Mouse (Mus musculus) embryonic facial prominence, embryonic 15.5 days (tissue): ENCODE measurements around the gene Fbxl3. TPM values are rescaled to one million over a fixed set of nuclear protein-coding genes. Genes with fewer than 3 reads are reported as not detected.

Experiments used
- ATAC-seq: fragments of 200-750 bp; cut with Nextera tagmentation; 2 replicates; pipeline ENCODE4 v1.8.0; 2017; ENCODE audit warnings: low read depth, moderate TSS enrichment; ENCODE audit not compliant: insufficient number of reproducible peaks, low FRiP score, low TSS enrichment
- H3K27ac ChIP-seq: fragments of 300-500 bp; sonication (generic); replicated peaks from 2 replicates; pipeline ENCODE4 v1.5.1; 2015; ENCODE audit warnings: mild to moderate bottlenecking, inconsistent platforms
- H3K27me3 ChIP-seq: fragments of 300-500 bp; sonication (generic); 2 replicates; pipeline ENCODE4 v1.6.1; 2015; ENCODE audit warnings: inconsistent platforms
- H3K36me3 ChIP-seq: fragments of 300-500 bp; sonication (generic); 2 replicates; pipeline ENCODE4 v1.6.1; 2015; ENCODE audit warnings: mild to moderate bottlenecking, inconsistent platforms
- H3K4me1 ChIP-seq: fragments of 300-500 bp; sonication (generic); 2 replicates; pipeline ENCODE4 v1.6.1; 2015; ENCODE audit warnings: inconsistent platforms
- H3K4me2 ChIP-seq: fragments of 300-500 bp; sonication (generic); replicated peaks from 2 replicates; pipeline ENCODE4 v1.6.1; 2015; ENCODE audit warnings: mild to moderate bottlenecking, inconsistent platforms
- H3K4me3 ChIP-seq: fragments of 300-500 bp; sonication (generic); replicated peaks from 2 replicates; pipeline ENCODE4 v1.5.1; 2015; ENCODE audit warnings: mild to moderate bottlenecking, inconsistent platforms
- H3K9ac ChIP-seq: fragments of 300-500 bp; sonication (generic); 2 replicates; pipeline ENCODE4 v1.6.1; 2015; ENCODE audit warnings: inconsistent platforms
- H3K9me3 ChIP-seq: fragments of 300-500 bp; sonication (generic); replicated peaks from 2 replicates; pipeline ENCODE4 v1.6.1; 2016; ENCODE audit warnings: inconsistent platforms
- WGBS: fragments of 180-500 bp; shearing (Covaris S2); methylation state at CpG from one replicate; pipeline ENCODE4 v1.1.7; 2015; 5-methylcytosine and 5-hydroxymethylcytosine counted together
- polyA plus RNA-seq: library from polyadenylated mRNA; unstranded; fragments of >200 nt; fragmentation: Nextera tagmentation; extraction: Ambion mirVana; gene quantifications from 2 replicates; pipeline ENCODE4 v1.2.1, GENCODE M21; 2015

Gene Fbxl3
- polyA plus RNA-seq, 1 experiment from 2014 or later = 25.2 TPM

DNA sequence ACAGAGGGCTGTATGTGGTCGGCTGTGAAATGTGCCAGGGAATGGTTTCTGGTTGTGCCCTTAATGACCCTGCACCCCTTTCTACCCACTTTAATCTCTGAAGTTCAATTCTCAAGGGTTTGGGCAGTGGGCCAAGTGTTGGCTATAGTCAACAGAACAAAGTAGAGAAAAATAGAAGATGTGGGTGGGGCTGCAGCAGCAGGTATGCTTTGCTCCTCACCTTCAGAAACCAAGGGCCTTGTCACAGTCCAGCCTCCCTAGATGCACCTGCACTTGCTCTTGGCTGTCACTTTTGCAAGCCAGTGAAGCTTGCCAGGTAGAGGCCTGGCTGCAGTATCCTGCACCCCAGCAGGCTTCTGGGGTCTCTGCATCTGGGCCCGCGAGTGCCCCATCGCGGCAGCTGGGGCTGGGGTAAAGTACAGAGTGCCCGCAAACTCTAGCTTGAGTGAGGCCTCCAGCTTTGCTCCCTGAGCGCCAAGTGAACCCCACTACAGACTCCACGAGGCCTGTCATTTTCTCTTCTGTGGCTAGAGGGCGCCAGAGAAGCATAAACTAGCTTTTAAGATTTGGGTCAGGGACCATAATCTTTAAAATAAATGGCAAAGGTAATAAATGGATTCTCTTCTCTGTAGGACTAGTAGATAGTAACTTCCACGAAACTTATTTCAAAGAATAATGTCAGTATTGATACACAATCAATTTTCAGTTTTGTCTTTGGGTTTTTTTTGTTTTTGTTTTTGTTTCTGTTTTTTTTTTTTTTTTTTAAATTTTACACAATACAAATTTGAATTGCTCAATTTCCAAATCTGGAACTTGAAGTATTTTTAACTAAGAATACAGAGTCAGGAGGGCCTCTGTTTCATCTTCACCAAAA lies 33.8 kb downstream of the Fbxl3 start:
- no peak for ATAC-seq
- H3K4me3 ChIP-seq = no peak overlapping the region
- H3K4me2 ChIP-seq = no peak overlapping the region

GRCm38 (mm10) chr14:103059495-103059894 lies 39.9 kb downstream of the Fbxl3 start:
- no peak overlapping the region for H3K4me3 ChIP-seq
- no peak overlapping the region for H3K27ac ChIP-seq
- 81% methylated on average over 10 of the region's 10 CpGs for WGBS
- H3K36me3 ChIP-seq = no peaks in the 10 kb centered on the region
- H3K9me3 ChIP-seq = no peaks in the 10 kb centered on the region
- no peak for ATAC-seq
- H3K27me3 ChIP-seq = no peaks in the 10 kb centered on the region
- H3K4me1 ChIP-seq = no peaks in the 10 kb centered on the region
- H3K9ac ChIP-seq = no peak overlapping the region
- no peak overlapping the region for H3K4me2 ChIP-seq

More for the DNA sequence above, 33.8 kb downstream of the Fbxl3 start:
- Histone ChIP-seq H3K36me3 (no peaks in the 10 kb centered on the region), H3K9ac (no peak overlapping the region), H3K27ac (no peak overlapping the region), H3K27me3 (no peaks in the 10 kb centered on the region), H3K9me3 (no peaks in the 10 kb centered on the region), H3K4me1 (peaks cover 5% of the 10 kb centered on the region)
- 14% methylated on average over 10 of the region's 10 CpGs for WGBS

DNA sequence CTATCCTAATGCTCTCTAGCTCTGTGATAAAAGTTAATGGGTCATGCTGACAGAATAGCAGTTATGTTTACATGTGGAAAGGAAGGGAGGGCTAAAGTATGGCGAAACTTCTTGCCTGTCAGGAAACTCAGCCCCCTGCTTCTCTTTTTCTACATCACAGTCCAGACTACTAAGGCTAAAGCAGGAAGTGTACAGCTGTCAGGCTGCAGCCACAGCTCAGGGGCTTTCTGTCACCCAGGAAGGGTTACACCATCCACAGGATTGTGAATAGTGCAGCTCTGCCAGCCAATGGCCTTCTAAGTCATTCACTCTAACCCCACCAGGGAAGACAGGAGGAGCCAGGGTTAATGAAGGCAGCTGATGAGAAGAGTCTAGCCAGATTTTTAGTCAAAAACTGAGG lies 40.4 kb downstream of the Fbxl3 start:
- H3K9ac ChIP-seq = no peak overlapping the region
- H3K27ac ChIP-seq = no peak overlapping the region
- H3K4me1 ChIP-seq = no peaks in the 10 kb centered on the region
- H3K27me3 ChIP-seq = no peaks in the 10 kb centered on the region
- H3K4me3 ChIP-seq = no peak overlapping the region
- H3K4me2 ChIP-seq = no peak overlapping the region
- no peak for ATAC-seq
- WGBS = 56% methylated on average over 1 of the region's 1 CpGs
- H3K36me3 ChIP-seq = no peaks in the 10 kb centered on the region
- no peaks in the 10 kb centered on the region for H3K9me3 ChIP-seq

DNA sequence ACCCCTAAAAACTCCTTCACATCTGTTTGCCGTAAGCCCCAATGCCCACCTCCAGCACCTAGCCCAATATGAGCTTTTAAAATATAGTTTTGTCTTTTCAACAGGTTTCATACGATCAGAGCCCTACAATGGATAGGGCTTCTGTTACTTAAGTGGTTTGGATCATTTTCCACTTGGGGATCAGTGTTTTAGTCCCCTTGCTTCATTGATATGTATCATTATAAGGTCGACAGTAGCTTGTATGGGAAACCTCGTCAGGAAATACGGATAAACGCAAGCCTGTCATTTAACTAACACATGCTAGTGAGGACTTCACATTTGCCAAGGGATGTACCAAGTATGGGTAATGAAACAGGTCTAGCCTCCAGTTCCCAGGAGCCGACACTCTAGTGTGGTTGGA lies 42.8 kb downstream of the Fbxl3 start:
- H3K36me3 ChIP-seq = no peaks in the 10 kb centered on the region
- H3K27me3 ChIP-seq = no peaks in the 10 kb centered on the region
- H3K9ac ChIP-seq = no peak overlapping the region
- ATAC-seq = no peak
- no peaks in the 10 kb centered on the region for H3K9me3 ChIP-seq
- no peak overlapping the region for H3K27ac ChIP-seq
- no peak overlapping the region for H3K4me3 ChIP-seq
- H3K4me1 ChIP-seq = no peaks in the 10 kb centered on the region
- no peak overlapping the region for H3K4me2 ChIP-seq
- 84% methylated on average over 7 of the region's 7 CpGs for WGBS

GRCm38 (mm10) chr14:103054731-103055130 lies 44.6 kb downstream of the Fbxl3 start:
- Histone ChIP-seq H3K4me2 (no peak overlapping the region), H3K27me3 (no peaks in the 10 kb centered on the region), H3K4me3 (no peak overlapping the region), H3K9me3 (no peaks in the 10 kb centered on the region), H3K27ac (no peak overlapping the region), H3K9ac (no peak overlapping the region), H3K36me3 (no peaks in the 10 kb centered on the region), H3K4me1 (no peaks in the 10 kb centered on the region)
- ATAC-seq = no peak
- WGBS = 78% methylated on average over 13 of the region's 13 CpGs

GRCm38 (mm10) chr14:103051159-103051769 lies 48.1 kb downstream of the Fbxl3 start:
- H3K36me3 ChIP-seq = no peaks in the 10 kb centered on the region
- H3K9me3 ChIP-seq = no peaks in the 10 kb centered on the region
- no peaks in the 10 kb centered on the region for H3K4me1 ChIP-seq
- no peaks in the 10 kb centered on the region for H3K27me3 ChIP-seq
- ATAC-seq = peak; percentile 81
- H3K4me3 ChIP-seq = no peak overlapping the region
- H3K9ac ChIP-seq = no peak overlapping the region
- no peak overlapping the region for H3K27ac ChIP-seq
- no peak overlapping the region for H3K4me2 ChIP-seq
- 25% methylated on average over 8 of the region's 8 CpGs for WGBS

- Histone ChIP-seq H3K9ac (no peak overlapping the region), H3K36me3 (no peaks in the 10 kb centered on the region), H3K4me2 (no peak overlapping the region), H3K4me1 (no peaks in the 10 kb centered on the region), H3K4me3 (no peak overlapping the region), H3K9me3 (no peaks in the 10 kb centered on the region), H3K27ac (no peak overlapping the region), H3K27me3 (no peaks in the 10 kb centered on the region)
- 80% methylated on average over 11 of the region's 11 CpGs for WGBS
- no peak for ATAC-seq
These were observed 50.9 kb downstream of the Fbxl3 start for GRCm38 (mm10) chr14:103048292-103049086.

GRCm38 (mm10) chr14:103046677-103047076 lies 52.7 kb downstream of the Fbxl3 start, which contains the start of gene Acod1:
Gene Acod1, plus strand, starts transcription at chr14:103046977.
- no peaks in the 10 kb centered on the region for H3K9me3 ChIP-seq
- H3K36me3 ChIP-seq = no peaks in the 10 kb centered on the region
- H3K27ac ChIP-seq = no peak within 1 kb of the TSS
- no peak within 1 kb of the TSS for H3K4me3 ChIP-seq
- H3K4me2 ChIP-seq = no peak within 1 kb of the TSS
- no peaks in the 10 kb centered on the region for H3K27me3 ChIP-seq
- 84% methylated on average over 2 of the region's 2 CpGs for WGBS
- no peak for ATAC-seq
- no peak within 1 kb of the TSS for H3K9ac ChIP-seq
- H3K4me1 ChIP-seq = no peaks in the 10 kb centered on the region

DNA sequence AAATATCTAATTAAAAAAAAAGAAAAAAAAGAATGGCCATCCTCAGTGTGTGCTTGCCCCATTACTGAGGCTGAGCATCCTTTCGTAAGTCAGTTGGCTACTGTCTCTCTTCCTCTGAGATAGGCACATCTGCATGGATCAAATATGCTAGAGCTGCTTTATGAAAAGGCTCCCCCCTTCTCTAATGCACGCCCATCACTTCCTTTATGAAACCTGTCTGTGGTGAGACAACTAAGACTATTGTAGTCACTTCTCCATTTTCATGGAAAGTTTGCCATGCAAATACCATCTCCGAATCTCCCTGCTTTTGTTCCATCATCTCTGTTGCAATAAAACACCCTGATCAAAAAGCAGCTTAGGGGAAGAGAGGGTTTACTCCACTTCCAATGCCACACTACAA lies 62.4 kb downstream of the Fbxl3 start:
- H3K9ac ChIP-seq = no peak overlapping the region
- no peak overlapping the region for H3K4me3 ChIP-seq
- no peak overlapping the region for H3K27ac ChIP-seq
- no peak overlapping the region for H3K4me2 ChIP-seq
- no peaks in the 10 kb centered on the region for H3K36me3 ChIP-seq
- no peaks in the 10 kb centered on the region for H3K9me3 ChIP-seq
- H3K4me1 ChIP-seq = no peaks in the 10 kb centered on the region
- no peak for ATAC-seq
- no peaks in the 10 kb centered on the region for H3K27me3 ChIP-seq
- 85% methylated on average over 3 of the region's 3 CpGs for whole genome bisulfite sequencing

- ATAC-seq = no peak
- H3K36me3 ChIP-seq = no peaks in the 10 kb centered on the region
- no peak overlapping the region for H3K9ac ChIP-seq
- H3K27me3 ChIP-seq = no peaks in the 10 kb centered on the region
- no peak overlapping the region for H3K4me2 ChIP-seq
- no peak overlapping the region for H3K27ac ChIP-seq
- no peaks in the 10 kb centered on the region for H3K9me3 ChIP-seq
- H3K4me1 ChIP-seq = no peaks in the 10 kb centered on the region
- 83% methylated on average over 9 of the region's 9 CpGs for WGBS
- no peak overlapping the region for H3K4me3 ChIP-seq
These were observed 65.3 kb downstream of the Fbxl3 start for GRCm38 (mm10) chr14:103034076-103034475.

DNA sequence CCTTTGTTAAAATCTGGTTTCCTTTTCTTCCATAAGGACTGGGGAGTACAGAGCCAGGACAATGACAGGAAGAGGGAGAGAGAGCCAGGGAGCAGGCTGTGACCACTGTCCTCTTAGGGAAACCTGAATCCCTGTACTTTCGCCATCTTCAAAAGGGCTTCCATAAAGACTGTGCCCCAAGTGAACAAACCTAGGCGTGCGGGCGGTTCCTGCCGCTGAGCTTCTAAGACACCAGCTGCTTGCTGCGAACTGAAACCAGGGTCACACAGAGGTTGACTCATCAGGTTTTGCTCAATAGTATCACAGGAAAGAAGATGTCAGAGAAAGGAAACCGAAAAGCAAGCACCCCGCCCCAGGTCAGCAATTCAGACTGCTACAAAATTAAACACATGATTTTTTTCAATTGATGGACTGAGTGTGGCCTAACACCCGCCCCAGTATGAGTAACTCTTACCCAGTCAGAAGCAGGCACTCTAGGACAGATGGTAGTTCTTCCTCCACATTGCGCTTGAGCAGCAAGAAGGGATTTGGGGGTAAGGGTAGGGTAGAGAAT lies 66.0 kb downstream of the Fbxl3 start:
- no peak overlapping the region for H3K4me3 ChIP-seq
- no peak overlapping the region for H3K9ac ChIP-seq
- H3K9me3 ChIP-seq = no peaks in the 10 kb centered on the region
- no peaks in the 10 kb centered on the region for H3K27me3 ChIP-seq
- no peak for ATAC-seq
- H3K36me3 ChIP-seq = no peaks in the 10 kb centered on the region
- H3K4me2 ChIP-seq = no peak overlapping the region
- H3K27ac ChIP-seq = no peak overlapping the region
- WGBS = 66% methylated on average over 10 of the region's 10 CpGs
- no peaks in the 10 kb centered on the region for H3K4me1 ChIP-seq
